Mouse (Mus musculus) G1E (cell line): Measurements from ENCODE around the gene Dnmt3a. TPM values are rescaled to one million over a fixed set of nuclear protein-coding genes. Genes with fewer than 3 reads are reported as not detected.

ENCODE experiments used
- ATAC-seq: 2 replicates; pipeline ENCODE4 v1.8.0; 2016; ENCODE audit warnings: mild to moderate bottlenecking; ENCODE audit not compliant: insufficient number of reproducible peaks, poor library complexity, low FRiP score, severe bottlenecking; ENCODE audit errors: extremely low read depth
- DNase-seq: peaks from one replicate; pipeline ENCODE4 v3.0.0; 2012; ENCODE audit warnings: low spot score
- H3K27me3 ChIP-seq: 2 replicates; pipeline ENCODE4 v1.6.1; 2012; ENCODE audit warnings: mild to moderate bottlenecking, low read length, inconsistent platforms; ENCODE audit not compliant: insufficient read depth
- H3K36me3 ChIP-seq: replicated peaks from 2 replicates; pipeline ENCODE3; 2012; ENCODE audit warnings: mild to moderate bottlenecking, inconsistent platforms
- H3K4me1 ChIP-seq: 2 replicates; pipeline ENCODE4 v1.6.1; 2012; ENCODE audit warnings: low read depth, low read length, inconsistent platforms, mixed read lengths; ENCODE audit not compliant: insufficient read depth
- H3K4me3 ChIP-seq: 2 replicates; pipeline ENCODE4 v1.5.1; 2012; ENCODE audit warnings: low read depth, mild to moderate bottlenecking, inconsistent platforms, low read length, moderate library complexity, mixed read lengths
- H3K9me3 ChIP-seq: replicated peaks from 2 replicates; pipeline ENCODE4 v1.6.1; 2012; ENCODE audit warnings: inconsistent platforms
- CTCF ChIP-seq: IDR thresholded peaks from 2 replicates; pipeline ENCODE4 v1.5.1; 2012; ENCODE audit warnings: low read depth, low read length, inconsistent platforms, mixed read lengths
- GATA1 ChIP-seq: IDR thresholded peaks from 2 replicates; pipeline ENCODE4 v1.6.1; 2012; ENCODE audit warnings: borderline replicate concordance, low read length, inconsistent platforms, mixed read lengths
- GATA2 ChIP-seq: IDR thresholded peaks from 2 replicates; pipeline ENCODE4 v1.6.1; 2012; ENCODE audit warnings: low read depth, low read length, inconsistent platforms, borderline replicate concordance
- POLR2AphosphoS5 ChIP-seq: IDR thresholded peaks from 2 replicates; pipeline ENCODE4 v1.6.1; 2012; ENCODE audit warnings: low read depth, low read length, inconsistent platforms; ENCODE audit not compliant: insufficient replicate concordance
- TAL1 ChIP-seq: conservative IDR thresholded peaks from 2 replicates; pipeline ENCODE4 v1.6.1; 2012; ENCODE audit warnings: low read depth, low read length, inconsistent platforms, mixed read lengths
- polyA plus RNA-seq: library from polyadenylated mRNA; stranded (reverse); fragments of >175 nt; gene quantifications from 2 replicates; pipeline ENCODE4 v1.2.3, GENCODE M21; 2012
- total RNA-seq, 2 experiments: library from RNA; stranded (forward) in 1 of 2; stranded (reverse) in 1 of 2; fragments of 200-1000 nt in 1 of 2; fragments of >200 nt in 1 of 2; fragmentation: Nextera tagmentation in 1 of 2; gene quantifications; 2 replicates each; pipeline ENCODE4 v1.2.3; 2014 to 2017

Gene Dnmt3a
- total and polyA plus RNA-seq, 3 experiments: 0.05 to 1.1 TPM; not detected in 1

GRCm38 (mm10) chr12:3819899-3820298 is 14.1 kb downstream of the Dnmt3a start:
- Histone ChIP-seq H3K4me3 (no peak overlapping the region), H3K9me3 (no peaks in the 10 kb centered on the region), H3K36me3 (no peaks in the 10 kb centered on the region), H3K4me1 (no peaks in the 10 kb centered on the region), H3K27me3 (no peaks in the 10 kb centered on the region)
- TF ChIP-seq GATA2 (no peak), TAL1 (no peak), GATA1 (no peak), POLR2AphosphoS5 (no peak), CTCF (no peak)
- ATAC-seq (no peak), DNase-seq (no peak)

GRCm38 (mm10) chr12:3823408-3823807 is 17.6 kb downstream of the Dnmt3a start:
- H3K36me3 ChIP-seq: no peaks in the 10 kb centered on the region
- no peak for DNase-seq
- H3K4me3 ChIP-seq: no peak overlapping the region
- H3K27me3 ChIP-seq: no peaks in the 10 kb centered on the region
- no peaks in the 10 kb centered on the region for H3K9me3 ChIP-seq
- no peak for TF ChIP-seq GATA1
- H3K4me1 ChIP-seq: no peaks in the 10 kb centered on the region
- ATAC-seq: no peak

GRCm38 (mm10) chr12:3824906-3825713 is 19.3 kb downstream of the Dnmt3a start:
- H3K4me3 ChIP-seq: no peak overlapping the region
- no peaks in the 10 kb centered on the region for H3K36me3 ChIP-seq
- H3K4me1 ChIP-seq: no peaks in the 10 kb centered on the region
- H3K9me3 ChIP-seq: no peaks in the 10 kb centered on the region
- no peaks in the 10 kb centered on the region for H3K27me3 ChIP-seq
- DNase-seq (no peak), ATAC-seq (no peak)
- TF ChIP-seq POLR2AphosphoS5: no peak
- TF ChIP-seq GATA2: no peak
- TF ChIP-seq TAL1: no peak
- no peak for TF ChIP-seq CTCF
- TF ChIP-seq GATA1: no peak

GRCm38 (mm10) chr12:3825714-3826080 is 19.9 kb downstream of the Dnmt3a start:
- Histone ChIP-seq H3K27me3 (no peaks in the 10 kb centered on the region), H3K9me3 (no peaks in the 10 kb centered on the region), H3K4me1 (no peaks in the 10 kb centered on the region), H3K4me3 (no peak overlapping the region), H3K36me3 (no peaks in the 10 kb centered on the region)
- TF ChIP-seq GATA2 (no peak), POLR2AphosphoS5 (no peak), CTCF (no peak), TAL1 (no peak), GATA1 (no peak)
- DNase-seq (no peak), ATAC-seq (no peak)

- Histone ChIP-seq H3K4me3 (no peak overlapping the region), H3K9me3 (no peaks in the 10 kb centered on the region), H3K36me3 (no peaks in the 10 kb centered on the region), H3K4me1 (no peaks in the 10 kb centered on the region), H3K27me3 (no peaks in the 10 kb centered on the region)
- ATAC-seq (no peak), DNase-seq (no peak)
- TF ChIP-seq GATA2 (no peak), CTCF (no peak), GATA1 (no peak), POLR2AphosphoS5 (no peak), TAL1 (no peak)
Measured at GRCm38 (mm10) chr12:3827771-3828170, 22.0 kb downstream of the Dnmt3a start.

GRCm38 (mm10) chr12:3833059-3833760 is 27.4 kb downstream of the Dnmt3a start:
- ATAC-seq (no peak), DNase-seq (no peak)
- TF ChIP-seq CTCF (no peak), POLR2AphosphoS5 (no peak), TAL1 (no peak), GATA2 (no peak)
- no peaks in the 10 kb centered on the region for H3K36me3 ChIP-seq
- no peaks in the 10 kb centered on the region for H3K4me1 ChIP-seq
- no peak overlapping the region for H3K4me3 ChIP-seq
- peaks cover 5% of the 10 kb centered on the region; the same call in 1 of the 2 replicates for H3K27me3 ChIP-seq
- H3K9me3 ChIP-seq: no peaks in the 10 kb centered on the region
